Mouse (Mus musculus) liver, adult 2 months (tissue): ENCODE data around the gene Nqo1.

Experiments
- CTCF ChIP-seq: fragments of 200-500 bp; IDR thresholded peaks from 2 replicates; pipeline ENCODE4 v1.5.1; 2011; ENCODE audit warnings: low read depth, low read length, control low read depth
- POLR2A ChIP-seq: fragments of 200-500 bp; IDR thresholded peaks from 2 replicates; pipeline ENCODE4 v1.6.1; 2011; ENCODE audit warnings: low read length, control low read depth; ENCODE audit not compliant: insufficient read depth; ENCODE audit errors: extremely low read depth

DNA sequence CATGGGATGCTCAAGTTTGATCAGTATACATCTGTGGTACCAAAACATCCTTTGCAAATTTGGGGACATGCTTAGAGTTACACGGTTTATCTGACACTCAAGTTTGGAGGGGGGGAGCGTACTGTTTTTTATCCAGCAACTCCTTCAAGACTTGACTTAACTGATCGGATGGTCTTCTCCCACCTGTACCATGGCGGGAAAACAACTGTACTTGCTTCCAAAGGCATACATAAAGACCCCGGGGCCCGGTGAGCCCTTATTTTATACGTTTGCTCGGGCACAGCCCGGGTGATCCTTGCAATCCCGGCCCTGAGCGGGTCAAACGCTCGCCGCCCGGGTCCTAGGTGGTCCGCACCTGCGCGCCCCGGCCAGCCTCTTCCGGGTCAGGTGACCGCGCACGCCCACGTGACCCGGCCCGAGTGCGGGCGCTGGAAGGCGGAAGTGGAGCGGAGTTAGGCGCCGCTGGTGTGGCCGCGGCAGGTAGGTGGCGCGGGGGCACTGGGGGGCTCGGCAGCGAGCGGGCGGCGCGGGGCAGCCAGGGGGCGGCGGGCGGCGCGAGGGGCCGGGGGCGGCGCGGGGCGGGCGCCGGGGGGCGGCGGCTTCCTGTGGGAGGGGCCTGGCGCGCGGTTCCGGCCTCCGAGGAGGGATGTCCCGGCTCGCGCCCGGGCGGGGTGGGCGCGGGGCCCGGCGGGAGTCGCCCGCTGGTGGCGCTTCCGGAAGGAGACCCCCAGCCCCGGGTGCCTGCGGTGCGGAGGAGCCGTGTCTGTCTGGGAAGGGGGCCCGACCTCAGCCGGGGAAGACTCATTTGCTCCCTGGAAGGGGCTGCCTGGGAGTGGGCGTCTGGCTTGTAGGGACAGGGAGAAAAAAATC is 33.2 kb upstream of the Nqo1 start, which contains the start of gene Wwp2:
- 0 out of 2 replicates have a peak, but pooled peaks have one; percentile 26 for TF ChIP-seq POLR2A
- TF ChIP-seq CTCF: no peak
